Comparison of ENCODE assay signal across 11 mouse cellular contexts in genomic region chr2:155504440-155505355, GRCm38 (mm10). TPM values are rescaled to one million over a fixed set of nuclear protein-coding genes. Genes with fewer than 3 reads are reported as not detected.
DNase-seq lines count a peak whose midpoint lies in the region; ATAC-seq and TF ChIP-seq lines count a peak whose summit lies in the region.
"Had no signal": no experiment of that assay in that cellular context is flagged by ENCODE, and none has a peak within 500 bp of the region (broad histone marks: within the 10 kb centered on the region; RNA-seq: fewer than 3 reads in every experiment).

No protein-coding gene starts in this region.

- no peak overlapping the region for H3K9ac ChIP-seq in hindbrain, postnatal 0 days (replicated peaks; ENCODE audit: low read length)
- H3K9ac ChIP-seq in limb, embryonic 14.5 days (ENCODE audit: low read depth, low read length, severe bottlenecking) = no peak overlapping the region
- no peak overlapping the region for H3K9ac ChIP-seq in stomach, embryonic 14.5 days (replicated peaks; ENCODE audit: low read depth, low read length)
- H3K9ac ChIP-seq: liver, embryonic 12.5 days had no signal

- H3K36me3 ChIP-seq in hindbrain, postnatal 0 days (ENCODE audit: insufficient read depth, low read length) = peaks cover 24% of the 10 kb centered on the region
- peaks cover 41% of the 10 kb centered on the region for H3K36me3 ChIP-seq in hindbrain, embryonic 10.5 days
- H3K36me3 ChIP-seq in limb, embryonic 14.5 days (ENCODE audit: control insufficient read depth, insufficient read depth, low read length) = no peaks in the 10 kb centered on the region
- H3K36me3 ChIP-seq in stomach, embryonic 14.5 days (ENCODE audit: control insufficient read depth, insufficient read depth, low read length) = no peaks in the 10 kb centered on the region
- H3K36me3 ChIP-seq: liver, embryonic 12.5 days had no signal

- no peak overlapping the region for H3K4me3 ChIP-seq in hindbrain, postnatal 0 days (ENCODE audit: low read length)
- H3K4me3 ChIP-seq in hindbrain, embryonic 10.5 days = no peak overlapping the region
- H3K4me3 ChIP-seq in limb, embryonic 14.5 days (replicated peaks; ENCODE audit: low read length) = no peak overlapping the region
- no peak overlapping the region for H3K4me3 ChIP-seq in stomach, embryonic 14.5 days (ENCODE audit: low read depth, low read length)
- H3K4me3 ChIP-seq: liver, embryonic 12.5 days had no signal

- H3K9me3 ChIP-seq in hindbrain, postnatal 0 days (ENCODE audit: low read length) = no peaks in the 10 kb centered on the region
- no peaks in the 10 kb centered on the region for H3K9me3 ChIP-seq in hindbrain, embryonic 10.5 days
- H3K9me3 ChIP-seq in limb, embryonic 14.5 days (ENCODE audit: control insufficient read depth, low read length) = no peaks in the 10 kb centered on the region
- H3K9me3 ChIP-seq in stomach, embryonic 14.5 days (ENCODE audit: control insufficient read depth, low read depth, low read length) = no peaks in the 10 kb centered on the region
- H3K9me3 ChIP-seq: liver, embryonic 12.5 days had no signal

- 61% methylated on average over 13 of the region's 13 CpGs for WGBS in hindbrain, postnatal 0 days
- whole genome bisulfite sequencing in hindbrain, embryonic 10.5 days = 73% methylated on average over 13 of the region's 13 CpGs
- WGBS in limb, embryonic 14.5 days = 53% methylated on average over 13 of the region's 13 CpGs
- WGBS in stomach, embryonic 14.5 days = 59% methylated on average over 13 of the region's 13 CpGs

- TF ChIP-seq POLR2A in limb, embryonic 14.5 days (IDR thresholded peaks at IDR 0.05; ENCODE audit: borderline replicate concordance, extremely low read depth, insufficient read depth, insufficient read length) = no peak

- no peak overlapping the region for H3K27ac ChIP-seq in hindbrain, postnatal 0 days
- no peak overlapping the region for H3K27ac ChIP-seq in hindbrain, embryonic 10.5 days
- no peak overlapping the region for H3K27ac ChIP-seq in limb, embryonic 14.5 days (replicated peaks; ENCODE audit: low read depth, low read length)
- H3K27ac ChIP-seq in stomach, embryonic 14.5 days (ENCODE audit: low read length) = no peak overlapping the region
- H3K27ac ChIP-seq: liver, embryonic 12.5 days had no signal

- TF ChIP-seq CTCF in hindbrain, postnatal 0 days (IDR thresholded peaks at IDR 0.05; ENCODE audit: low read depth) = no peak

- ATAC-seq in hindbrain, postnatal 0 days = no peak
- ATAC-seq in limb, embryonic 14.5 days (ENCODE audit: low FRiP score, low read depth) = peak; percentile 43; the same call in 1 of the 2 replicates
- 0 out of 2 replicates have a peak, but pooled peaks have one; percentile 37 for ATAC-seq in stomach, embryonic 14.5 days (ENCODE audit: insufficient number of reproducible peaks, insufficient read depth, low FRiP score, low read depth)
- ATAC-seq: liver, embryonic 12.5 days had no signal

- no peaks in the 10 kb centered on the region for H3K4me1 ChIP-seq in hindbrain, postnatal 0 days (ENCODE audit: insufficient read depth, low read length)
- no peaks in the 10 kb centered on the region for H3K4me1 ChIP-seq in hindbrain, embryonic 10.5 days (replicated peaks)
- H3K4me1 ChIP-seq in limb, embryonic 14.5 days (ENCODE audit: control insufficient read depth, insufficient read depth, low read length) = 0 out of 2 replicates have a peak, but pooled peaks cover 5% of the 10 kb centered on the region
- H3K4me1 ChIP-seq in stomach, embryonic 14.5 days (ENCODE audit: control insufficient read depth, insufficient read depth, low read length) = no peaks in the 10 kb centered on the region
- H3K4me1 ChIP-seq: liver, embryonic 12.5 days had no signal

- peak; percentile 28 for DNase-seq in hindbrain, postnatal 0 days (ENCODE audit: low spot score)
- DNase-seq in hindbrain, embryonic 10.5 days (ENCODE audit: low spot score) = no peak
- DNase-seq in testis, postnatal 14 days (ENCODE audit: low spot score) = peak; percentile 37
- DNase-seq in testis, postnatal 10 days (ENCODE audit: low spot score) = no peak
- peak; percentile 65 for DNase-seq in limb, embryonic 14.5 days (ENCODE audit: low spot score)
- DNase-seq in liver = no peak
- DNase-seq in spleen, postnatal 14 days (ENCODE audit: low spot score in 2 of 2) = no peak
- DNase-seq: adrenal gland, postnatal 10 days; heart, postnatal 4 days had no signal

- no peak overlapping the region for H3K4me2 ChIP-seq in hindbrain, postnatal 0 days (ENCODE audit: low read depth, low read length)
- no peak overlapping the region for H3K4me2 ChIP-seq in limb, embryonic 14.5 days (replicated peaks; ENCODE audit: low read depth, low read length, severe bottlenecking)
- no peak overlapping the region for H3K4me2 ChIP-seq in stomach, embryonic 14.5 days (replicated peaks; ENCODE audit: low read depth, low read length)
- H3K4me2 ChIP-seq: liver, embryonic 12.5 days had no signal

- no peaks in the 10 kb centered on the region for H3K27me3 ChIP-seq in hindbrain, postnatal 0 days (ENCODE audit: insufficient read depth, low read length)
- no peaks in the 10 kb centered on the region for H3K27me3 ChIP-seq in hindbrain, embryonic 10.5 days (ENCODE audit: insufficient read depth, poor library complexity, severe bottlenecking)
- no peaks in the 10 kb centered on the region for H3K27me3 ChIP-seq in limb, embryonic 14.5 days (ENCODE audit: control insufficient read depth, insufficient read depth, low read length)
- H3K27me3 ChIP-seq in stomach, embryonic 14.5 days (ENCODE audit: control insufficient read depth, insufficient read depth, low read length) = no peaks in the 10 kb centered on the region

RNA-seq across cellular contexts. Expression of gene Acss2, which starts 13.1 kb away (rescaled TPM):
- 40.0 and 42.7 TPM in 2 replicates for total RNA-seq in hindbrain, postnatal 0 days (2014; rRNA removed)
- 23.7 and 27.5 TPM in 2 replicates for polyA plus RNA-seq in hindbrain, postnatal 0 days (2015; fragmentation: Nextera tagmentation; extraction: Ambion mirVana)
- 15.6 and 19.7 TPM in 2 replicates for polyA plus RNA-seq in hindbrain, embryonic 10.5 days (2016; fragmentation: Nextera tagmentation; extraction: Ambion mirVana)
- polyA plus RNA-seq in limb, embryonic 14.5 days (2012; rRNA removed) = 13.3 and 14.8 TPM in 2 replicates
- polyA plus RNA-seq in limb, embryonic 14.5 days (2014; fragmentation: Nextera tagmentation; extraction: Ambion mirVana) = 15.0 and 15.8 TPM in 2 replicates
- 9.5 and 10.8 TPM in 2 replicates for polyA plus RNA-seq in stomach, embryonic 14.5 days (2014; fragmentation: Nextera tagmentation; extraction: Ambion mirVana)

RNA-seq across cellular contexts. Expression of gene Ggt7, which starts 13.3 kb away (rescaled TPM):
- 201 and 255 TPM in 2 replicates for total RNA-seq in hindbrain, postnatal 0 days (2014; rRNA removed)
- 97.5 and 104 TPM in 2 replicates for polyA plus RNA-seq in hindbrain, postnatal 0 days (2015; fragmentation: Nextera tagmentation; extraction: Ambion mirVana)
- 16.6 and 33.1 TPM in 2 replicates for polyA plus RNA-seq in hindbrain, embryonic 10.5 days (2016; fragmentation: Nextera tagmentation; extraction: Ambion mirVana)
- polyA plus RNA-seq in limb, embryonic 14.5 days (2012; rRNA removed) = 18.0 and 32.5 TPM in 2 replicates
- 3.7 and 4.4 TPM in 2 replicates for polyA plus RNA-seq in limb, embryonic 14.5 days (2014; fragmentation: Nextera tagmentation; extraction: Ambion mirVana)
- 2.4 and 2.6 TPM in 2 replicates for polyA plus RNA-seq in stomach, embryonic 14.5 days (2014; fragmentation: Nextera tagmentation; extraction: Ambion mirVana)

RNA-seq across cellular contexts. Expression of gene Ncoa6, which starts 31.0 kb away (rescaled TPM):
- 29.7 and 43.4 TPM in 2 replicates for total RNA-seq in hindbrain, postnatal 0 days (2014; rRNA removed)
- 25.7 TPM in 2 replicates for polyA plus RNA-seq in hindbrain, postnatal 0 days (2015; fragmentation: Nextera tagmentation; extraction: Ambion mirVana)
- 19.2 and 22.4 TPM in 2 replicates for polyA plus RNA-seq in hindbrain, embryonic 10.5 days (2016; fragmentation: Nextera tagmentation; extraction: Ambion mirVana)
- 45.4 and 54.2 TPM in 2 replicates for polyA plus RNA-seq in limb, embryonic 14.5 days (2012; rRNA removed)
- polyA plus RNA-seq in limb, embryonic 14.5 days (2014; fragmentation: Nextera tagmentation; extraction: Ambion mirVana) = 26.9 and 31.1 TPM in 2 replicates
- polyA plus RNA-seq in stomach, embryonic 14.5 days (2014; fragmentation: Nextera tagmentation; extraction: Ambion mirVana) = 33.4 and 35.6 TPM in 2 replicates

Comparison
In these comparisons a context has a peak if more than half of its experiments do, and no peak if none do; other contexts are left out.
1. DNase-seq: peak in hindbrain, postnatal 0 days (single experiment), testis, postnatal 14 days (single experiment) and limb, embryonic 14.5 days (single experiment); none in hindbrain, embryonic 10.5 days (single experiment), testis, postnatal 10 days (single experiment), liver (single experiment) and spleen, postnatal 14 days (0 of 2).